Mouse (Mus musculus) hindbrain, embryonic 14.5 days (tissue): ENCODE measurements at regions not wholly inside any gene's neighbourhood (a gene's known extent, or its start where the extent isn't known, plus 50 kb on each side); places are given as distances from the start of the nearest gene placed in this dataset.

Experiments used
- ATAC-seq: fragments of 200-750 bp; cut with Nextera tagmentation; 2 replicates; pipeline ENCODE4 v1.8.0; 2017; ENCODE audit warnings: moderate number of reproducible peaks, mild to moderate bottlenecking, moderate TSS enrichment, moderate library complexity; ENCODE audit not compliant: low FRiP score
- DNase-seq: peaks from one replicate; pipeline ENCODE4 v3.0.0-alpha.2; 2015; ENCODE audit warnings: low spot score
- H3K27ac ChIP-seq: fragments of 300-500 bp; sonication (generic); 2 replicates; pipeline ENCODE4 v1.5.1; 2014; ENCODE audit warnings: mild to moderate bottlenecking, moderate library complexity
- H3K27me3 ChIP-seq: fragments of 300-500 bp; sonication (generic); 2 replicates; pipeline ENCODE4 v1.6.1; 2014; ENCODE audit warnings: mild to moderate bottlenecking, low read length, mixed read lengths; ENCODE audit not compliant: control insufficient read depth, insufficient read depth
- H3K36me3 ChIP-seq: fragments of 300-500 bp; sonication (generic); replicated peaks from 2 replicates; pipeline ENCODE4 v1.6.1; 2014; ENCODE audit not compliant: control insufficient read depth, insufficient read depth
- H3K4me1 ChIP-seq: fragments of 300-500 bp; sonication (generic); replicated peaks from 2 replicates; pipeline ENCODE4 v1.6.1; 2014; ENCODE audit warnings: antibody characterized with exemption, low read length, mixed read lengths; ENCODE audit not compliant: control insufficient read depth, insufficient read depth
- H3K4me2 ChIP-seq: fragments of 300-500 bp; sonication (generic); replicated peaks from 2 replicates; pipeline ENCODE4 v1.6.1; 2014; ENCODE audit warnings: mild to moderate bottlenecking, moderate library complexity
- H3K4me3 ChIP-seq: fragments of 300-500 bp; sonication (generic); replicated peaks from 2 replicates; pipeline ENCODE4 v1.5.1; 2014; ENCODE audit warnings: mild to moderate bottlenecking, low read length
- H3K9ac ChIP-seq: fragments of 300-500 bp; sonication (generic); 2 replicates; pipeline ENCODE4 v1.6.1; 2014
- H3K9me3 ChIP-seq: fragments of 300-500 bp; sonication (generic); 2 replicates; pipeline ENCODE4 v1.6.1; 2016; ENCODE audit warnings: low read length; ENCODE audit not compliant: control insufficient read depth
- WGBS: fragments of 180-500 bp; shearing (Covaris S2); extraction: QIAGEN DNeasy Blood & Tissue Kit; methylation state at CpG from one replicate; pipeline ENCODE4 v1.1.7; 2014; 5-methylcytosine and 5-hydroxymethylcytosine counted together

- no peak for DNase-seq
- H3K9me3 ChIP-seq, result no peaks in the 10 kb centered on the region
- H3K27me3 ChIP-seq, result no peaks in the 10 kb centered on the region
- no peak for ATAC-seq
- no peak overlapping the region for H3K4me2 ChIP-seq
- no peak overlapping the region for H3K4me3 ChIP-seq
- no peaks in the 10 kb centered on the region for H3K4me1 ChIP-seq
- 68% methylated on average over 2 of the region's 2 CpGs for WGBS
- H3K36me3 ChIP-seq, result no peaks in the 10 kb centered on the region
- H3K27ac ChIP-seq, result no peak overlapping the region
- no peak overlapping the region for H3K9ac ChIP-seq
Observed at GRCm38 (mm10) chr6:148647423-148648390, 183.6 kb downstream of the Ipo8 start.

DNA sequence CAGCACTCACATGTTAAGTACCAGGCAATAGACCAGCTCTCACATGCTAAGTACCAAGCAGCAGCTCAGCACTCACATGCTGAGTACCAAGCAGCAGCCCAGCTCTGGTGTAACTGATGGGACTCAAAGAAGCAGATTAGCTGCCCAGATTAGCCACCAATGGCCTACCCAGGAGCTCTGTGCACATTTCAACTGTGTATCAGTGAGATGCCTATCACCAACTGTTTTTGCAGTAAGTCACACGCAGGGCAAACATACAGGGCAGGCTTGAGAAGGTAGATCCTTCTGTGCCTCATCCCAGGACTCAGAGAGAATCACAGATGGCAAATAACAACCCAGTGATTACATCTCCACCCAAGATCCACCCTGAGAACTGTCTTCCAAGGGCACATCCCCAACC lies 190.7 kb downstream of the Ipo8 start:
- WGBS, result 90% methylated on average over 1 of the region's 1 CpGs
- Histone ChIP-seq H3K36me3 (no peaks in the 10 kb centered on the region), H3K9me3 (no peaks in the 10 kb centered on the region), H3K4me1 (no peaks in the 10 kb centered on the region), H3K4me3 (no peak overlapping the region), H3K9ac (no peak overlapping the region), H3K4me2 (no peak overlapping the region), H3K27me3 (no peaks in the 10 kb centered on the region), H3K27ac (no peak overlapping the region)
- DNase-seq (no peak), ATAC-seq (no peak)

- WGBS, result 78% methylated on average over 2 of the region's 2 CpGs
Observed at GRCm38 (mm10) chr6:148634148-148634547, 190.0 kb upstream of the Tmtc1 start.

GRCm38 (mm10) chr6:148627090-148627605 lies 183.0 kb upstream of the Tmtc1 start:
- ATAC-seq, result no peak
- Histone ChIP-seq H3K27ac (no peak overlapping the region), H3K4me3 (no peak overlapping the region), H3K36me3 (no peaks in the 10 kb centered on the region), H3K9ac (no peak overlapping the region), H3K9me3 (no peaks in the 10 kb centered on the region), H3K4me2 (no peak overlapping the region), H3K4me1 (no peaks in the 10 kb centered on the region), H3K27me3 (no peaks in the 10 kb centered on the region)
- 95% methylated on average over 1 of the region's 1 CpGs for WGBS
- no peak for DNase-seq

More at GRCm38 (mm10) chr6:148634148-148634547, 190.0 kb upstream of the Tmtc1 start:
- H3K9ac ChIP-seq, result no peak overlapping the region
- no peaks in the 10 kb centered on the region for H3K9me3 ChIP-seq
- H3K36me3 ChIP-seq, result no peaks in the 10 kb centered on the region
- ATAC-seq, result no peak
- no peak for DNase-seq
- no peak overlapping the region for H3K4me2 ChIP-seq
- no peak overlapping the region for H3K4me3 ChIP-seq
- H3K27ac ChIP-seq, result no peak overlapping the region
- no peaks in the 10 kb centered on the region for H3K27me3 ChIP-seq
- H3K4me1 ChIP-seq, result no peaks in the 10 kb centered on the region

GRCm38 (mm10) chr6:148623119-148623770 lies 179.1 kb upstream of the Tmtc1 start:
- no peak overlapping the region for H3K9ac ChIP-seq
- no peak for DNase-seq
- no peaks in the 10 kb centered on the region for H3K4me1 ChIP-seq
- H3K27me3 ChIP-seq, result no peaks in the 10 kb centered on the region
- WGBS, result 93% methylated on average over 2 of the region's 2 CpGs
- no peak overlapping the region for H3K27ac ChIP-seq
- H3K36me3 ChIP-seq, result no peaks in the 10 kb centered on the region
- no peak for ATAC-seq
- no peaks in the 10 kb centered on the region for H3K9me3 ChIP-seq
- no peak overlapping the region for H3K4me2 ChIP-seq
- H3K4me3 ChIP-seq, result no peak overlapping the region

DNA sequence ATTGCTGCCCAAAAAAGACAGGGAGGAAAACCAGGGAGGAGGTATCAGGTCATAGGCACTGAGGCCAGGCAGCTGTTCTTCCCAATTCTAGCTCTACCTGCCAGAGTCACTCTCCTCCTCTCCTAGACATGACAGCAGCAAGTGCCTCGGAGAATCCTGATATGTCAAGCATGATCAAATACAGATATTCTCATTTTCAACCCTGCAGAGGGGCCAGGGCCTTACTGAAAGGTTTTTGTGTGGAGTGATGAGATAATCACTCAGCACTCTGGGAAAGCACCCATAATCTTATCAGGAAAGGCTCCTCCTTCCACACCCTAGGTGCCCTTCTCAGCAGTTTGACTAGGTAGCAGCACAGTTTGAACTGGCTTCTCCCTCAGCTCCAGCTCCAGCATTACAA lies 175.8 kb upstream of the Tmtc1 start:
- H3K27ac ChIP-seq, result no peak overlapping the region
- peaks cover 3% of the 10 kb centered on the region; the same call in 1 of the 2 replicates for H3K4me1 ChIP-seq
- H3K4me2 ChIP-seq, result no peak overlapping the region
- no peaks in the 10 kb centered on the region for H3K9me3 ChIP-seq
- no peaks in the 10 kb centered on the region for H3K27me3 ChIP-seq
- no peaks in the 10 kb centered on the region for H3K36me3 ChIP-seq
- 54% methylated on average over 1 of the region's 1 CpGs for WGBS
- H3K9ac ChIP-seq, result no peak overlapping the region
- ATAC-seq (no peak), DNase-seq (no peak)
- H3K4me3 ChIP-seq, result no peak overlapping the region

GRCm38 (mm10) chr6:148615931-148616330 lies 171.7 kb upstream of the Tmtc1 start:
- H3K9me3 ChIP-seq, result no peaks in the 10 kb centered on the region
- WGBS, result 45% methylated on average over 4 of the region's 4 CpGs
- H3K9ac ChIP-seq, result no peak overlapping the region
- no peak overlapping the region for H3K27ac ChIP-seq
- H3K36me3 ChIP-seq, result no peaks in the 10 kb centered on the region
- H3K4me3 ChIP-seq, result no peak overlapping the region
- no peak overlapping the region for H3K4me2 ChIP-seq
- no peaks in the 10 kb centered on the region for H3K27me3 ChIP-seq
- ATAC-seq (no peak), DNase-seq (no peak)
- peaks cover 3% of the 10 kb centered on the region; the same call in 1 of the 2 replicates for H3K4me1 ChIP-seq

- no peak for DNase-seq
- H3K4me1 ChIP-seq, result peaks cover 3% of the 10 kb centered on the region; the same call in 1 of the 2 replicates
- no peaks in the 10 kb centered on the region for H3K36me3 ChIP-seq
- H3K4me3 ChIP-seq, result no peak overlapping the region
- no peak overlapping the region for H3K4me2 ChIP-seq
- no peak for ATAC-seq
- no peak overlapping the region for H3K9ac ChIP-seq
- WGBS, result 73% methylated on average over 3 of the region's 3 CpGs
- H3K27ac ChIP-seq, result no peak overlapping the region
- no peaks in the 10 kb centered on the region for H3K9me3 ChIP-seq
- no peaks in the 10 kb centered on the region for H3K27me3 ChIP-seq
Observed at GRCm38 (mm10) chr6:148615442-148615841, 171.3 kb upstream of the Tmtc1 start.

DNA sequence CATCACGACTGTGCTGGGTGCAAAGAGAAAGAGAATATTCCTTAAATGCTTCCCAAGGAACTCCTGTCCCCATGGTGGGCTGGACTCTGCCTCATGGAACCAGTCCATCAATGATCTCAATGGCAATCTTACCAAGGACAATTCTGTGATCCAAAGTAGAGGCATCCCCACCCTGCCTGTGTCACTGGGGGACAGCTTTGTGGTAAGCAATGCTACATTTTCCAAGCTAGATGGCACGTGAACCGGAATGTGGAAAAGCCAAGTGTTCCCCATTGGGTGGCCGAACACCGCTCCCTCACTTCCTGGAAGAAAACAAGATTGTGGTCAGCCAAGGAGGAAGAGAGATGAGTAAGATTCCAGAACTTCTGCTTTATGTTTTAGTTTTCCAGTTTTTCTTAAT lies 164.7 kb upstream of the Tmtc1 start:
- ATAC-seq, result no peak
- Histone ChIP-seq H3K4me1 (no peaks in the 10 kb centered on the region), H3K36me3 (no peaks in the 10 kb centered on the region), H3K9ac (no peak overlapping the region), H3K4me3 (no peak overlapping the region), H3K27ac (no peak overlapping the region), H3K9me3 (no peaks in the 10 kb centered on the region), H3K4me2 (no peak overlapping the region), H3K27me3 (no peaks in the 10 kb centered on the region)
- 85% methylated on average over 5 of the region's 5 CpGs for WGBS
- DNase-seq, result no peak
